Mouse (Mus musculus) lung, adult 2 months (tissue): ENCODE results near the gene Cd164l2. TPM values are rescaled to one million over a fixed set of nuclear protein-coding genes. Genes with fewer than 3 reads are reported as not detected.

Experiments used
- DNase-seq: peaks from one replicate; pipeline ENCODE4 v3.0.0; 2022
- H3K4me1 ChIP-seq: fragments of 200-500 bp; 2 replicates; pipeline ENCODE4 v1.6.1; 2011; ENCODE audit warnings: low read length; ENCODE audit not compliant: control insufficient read depth, insufficient read depth
- H3K4me3 ChIP-seq: fragments of 200-500 bp; replicated peaks from 2 replicates; pipeline ENCODE3; 2011; ENCODE audit warnings: low read depth, mild to moderate bottlenecking, control low read depth, low read length; ENCODE audit errors: extremely low read depth
- CTCF ChIP-seq: fragments of 200-500 bp; IDR thresholded peaks from 2 replicates; pipeline ENCODE4 v1.5.1; 2011; ENCODE audit warnings: mild to moderate bottlenecking, low read length, control low read depth; ENCODE audit not compliant: insufficient read depth
- POLR2A ChIP-seq: fragments of 200-500 bp; IDR thresholded peaks from 2 replicates; pipeline ENCODE4 v1.6.1; 2011; ENCODE audit warnings: low read depth, mild to moderate bottlenecking, control low read depth, low read length, borderline replicate concordance; ENCODE audit errors: extremely low read depth
- WGBS: fragments of 180-500 bp; shearing (Covaris S2); methylation state at CpG from one replicate; pipeline ENCODE4 v1.1.7; 2018; 5-methylcytosine and 5-hydroxymethylcytosine counted together
- polyA plus RNA-seq: library from polyadenylated mRNA; depleted of rRNA; stranded (reverse); fragments of >200 nt; gene quantifications from 2 replicates; pipeline ENCODE4 v1.2.3, GENCODE M21; 2012

Gene Cd164l2
- polyA plus RNA-seq, 1 experiment: 2.8 TPM

GRCm38 (mm10) chr4:133247806-133248449, 36.0 kb downstream of the Cd164l2 start:
- 77% methylated on average over 13 of the region's 13 CpGs for WGBS
- DNase-seq: no peak
- Histone ChIP-seq H3K4me1 (peaks cover 7% of the 10 kb centered on the region), H3K4me3 (no peak overlapping the region)
- TF ChIP-seq CTCF (no peak), POLR2A (no peak)

GRCm38 (mm10) chr4:133250609-133251008, 38.7 kb downstream of the Cd164l2 start:
- peak; percentile 86 for DNase-seq
- 12% methylated on average over 22 of the region's 22 CpGs for WGBS
- Histone ChIP-seq H3K4me1 (peaks cover 5% of the 10 kb centered on the region; the same call in 1 of the 2 replicates), H3K4me3 (no peak overlapping the region)
- TF ChIP-seq CTCF: peak; percentile 57
- TF ChIP-seq POLR2A: no peak

- WGBS: 48% methylated on average over 31 of the region's 31 CpGs
- no peak for DNase-seq
- no peak for TF ChIP-seq CTCF
- no peak for TF ChIP-seq POLR2A
- Histone ChIP-seq H3K4me1 (peaks cover 5% of the 10 kb centered on the region; the same call in 1 of the 2 replicates), H3K4me3 (no peak overlapping the region)
Measured at GRCm38 (mm10) chr4:133251214-133251613, 39.3 kb downstream of the Cd164l2 start.

- TF ChIP-seq CTCF (no peak), POLR2A (no peak)
- Histone ChIP-seq H3K4me3 (no peak overlapping the region), H3K4me1 (peaks cover under 1% of the 10 kb centered on the region; the same call in 1 of the 2 replicates)
- DNase-seq: no peak
- WGBS: 70% methylated on average over 4 of the region's 4 CpGs
Measured at GRCm38 (mm10) chr4:133252089-133252488, 40.2 kb downstream of the Cd164l2 start.

- Histone ChIP-seq H3K4me1 (no peaks in the 10 kb centered on the region), H3K4me3 (no peak overlapping the region)
- TF ChIP-seq POLR2A: no peak
- no peak for TF ChIP-seq CTCF
- no peak for DNase-seq
- WGBS: 80% methylated on average over 12 of the region's 12 CpGs
Measured at GRCm38 (mm10) chr4:133253412-133253811, 41.5 kb downstream of the Cd164l2 start.

- no peak for DNase-seq
- no peak overlapping the region for H3K4me3 ChIP-seq
- TF ChIP-seq POLR2A: no peak
- TF ChIP-seq CTCF: no peak
- no peaks in the 10 kb centered on the region for H3K4me1 ChIP-seq
- 66% methylated on average over 6 of the region's 6 CpGs for WGBS
Measured at GRCm38 (mm10) chr4:133255392-133255791, 43.5 kb downstream of the Cd164l2 start.

GRCm38 (mm10) chr4:133256820-133257219, 44.9 kb downstream of the Cd164l2 start:
- TF ChIP-seq POLR2A: no peak
- TF ChIP-seq CTCF: no peak
- 31% methylated on average over 24 of the region's 24 CpGs for WGBS
- no peak for DNase-seq

GRCm38 (mm10) chr4:133257230-133257629, 45.3 kb downstream of the Cd164l2 start:
- no peak overlapping the region for H3K4me3 ChIP-seq
- peak; percentile 38 for DNase-seq
- H3K4me1 ChIP-seq: no peaks in the 10 kb centered on the region
- WGBS: 43% methylated on average over 12 of the region's 12 CpGs
- TF ChIP-seq POLR2A (no peak), CTCF (no peak)

More at GRCm38 (mm10) chr4:133256820-133257219, 44.9 kb downstream of the Cd164l2 start:
- no peak overlapping the region for H3K4me3 ChIP-seq
- H3K4me1 ChIP-seq: no peaks in the 10 kb centered on the region

GRCm38 (mm10) chr4:133257798-133258408, 46.0 kb downstream of the Cd164l2 start:
- Histone ChIP-seq H3K4me3 (no peak overlapping the region), H3K4me1 (no peaks in the 10 kb centered on the region)
- TF ChIP-seq CTCF: no peak
- no peak for TF ChIP-seq POLR2A
- DNase-seq: no peak
- 75% methylated on average over 12 of the region's 12 CpGs for WGBS
